Mouse (Mus musculus) intestine, embryonic 15.5 days (tissue): ENCODE measurements at regions not wholly inside any gene's neighbourhood (a gene's known extent, or its start where the extent isn't known, plus 50 kb on each side); places are given as distances from the start of the nearest gene placed in this dataset.
A peak's percentile ranks its signal among the peaks of the same experiment; 100 is the strongest.

Experiments used
- ATAC-seq: fragments of 200-750 bp; cut with Nextera tagmentation; 2 replicates; pipeline ENCODE4 v1.8.0; 2017; ENCODE audit warnings: moderate TSS enrichment, moderate library complexity
- H3K27ac ChIP-seq: fragments of 300-500 bp; sonication (generic); 2 replicates; pipeline ENCODE4 v1.5.1; 2015; ENCODE audit warnings: mild to moderate bottlenecking, inconsistent platforms
- H3K27me3 ChIP-seq: fragments of 300-500 bp; sonication (generic); replicated peaks from 2 replicates; pipeline ENCODE4 v1.6.1; 2015; ENCODE audit warnings: inconsistent platforms
- H3K36me3 ChIP-seq: fragments of 300-500 bp; sonication (generic); 2 replicates; pipeline ENCODE4 v1.6.1; 2015; ENCODE audit warnings: inconsistent platforms
- H3K4me1 ChIP-seq: fragments of 300-500 bp; sonication (generic); replicated peaks from 2 replicates; pipeline ENCODE4 v1.6.1; 2015; ENCODE audit warnings: inconsistent platforms
- H3K4me2 ChIP-seq: fragments of 300-500 bp; sonication (generic); replicated peaks from 2 replicates; pipeline ENCODE4 v1.6.1; 2015; ENCODE audit warnings: mild to moderate bottlenecking, inconsistent platforms
- H3K4me3 ChIP-seq: fragments of 300-500 bp; sonication (generic); replicated peaks from 2 replicates; pipeline ENCODE4 v1.5.1; 2015; ENCODE audit warnings: inconsistent platforms
- H3K9ac ChIP-seq: fragments of 300-500 bp; sonication (generic); 2 replicates; pipeline ENCODE4 v1.6.1; 2015; ENCODE audit warnings: inconsistent platforms
- H3K9me3 ChIP-seq: fragments of 300-500 bp; sonication (generic); 2 replicates; pipeline ENCODE4 v1.6.1; 2016; ENCODE audit warnings: inconsistent platforms
- WGBS: fragments of 180-500 bp; shearing (Covaris S2); methylation state at CpG from one replicate; pipeline ENCODE4 v1.1.7; 2015; 5-methylcytosine and 5-hydroxymethylcytosine counted together

GRCm38 (mm10) chr2:57424879-57425278, 187.4 kb downstream of the Gpd2 start:
- Histone ChIP-seq H3K27me3 (no peaks in the 10 kb centered on the region), H3K4me2 (no peak overlapping the region), H3K4me1 (no peaks in the 10 kb centered on the region), H3K9me3 (no peaks in the 10 kb centered on the region), H3K27ac (no peak overlapping the region), H3K9ac (no peak overlapping the region), H3K4me3 (no peak overlapping the region), H3K36me3 (no peaks in the 10 kb centered on the region)
- WGBS = 88% methylated on average over 8 of the region's 8 CpGs
- ATAC-seq = no peak

GRCm38 (mm10) chr2:57425439-57425838, 188.0 kb downstream of the Gpd2 start:
- Histone ChIP-seq H3K4me2 (no peak overlapping the region), H3K36me3 (no peaks in the 10 kb centered on the region), H3K9me3 (no peaks in the 10 kb centered on the region), H3K27ac (no peak overlapping the region), H3K27me3 (no peaks in the 10 kb centered on the region), H3K4me1 (no peaks in the 10 kb centered on the region), H3K4me3 (no peak overlapping the region), H3K9ac (no peak overlapping the region)
- 95% methylated on average over 5 of the region's 5 CpGs for WGBS
- no peak for ATAC-seq

- H3K27me3 ChIP-seq = no peaks in the 10 kb centered on the region
- H3K4me2 ChIP-seq = no peak overlapping the region
- 92% methylated on average over 6 of the region's 6 CpGs for WGBS
- no peaks in the 10 kb centered on the region for H3K36me3 ChIP-seq
- no peak for ATAC-seq
- no peak overlapping the region for H3K9ac ChIP-seq
- no peak overlapping the region for H3K4me3 ChIP-seq
- no peaks in the 10 kb centered on the region for H3K9me3 ChIP-seq
- no peak overlapping the region for H3K27ac ChIP-seq
- 0 out of 2 replicates have a peak, but pooled peaks cover 3% of the 10 kb centered on the region for H3K4me1 ChIP-seq
Measured at GRCm38 (mm10) chr2:57450996-57451770, 213.7 kb downstream of the Gpd2 start.

DNA sequence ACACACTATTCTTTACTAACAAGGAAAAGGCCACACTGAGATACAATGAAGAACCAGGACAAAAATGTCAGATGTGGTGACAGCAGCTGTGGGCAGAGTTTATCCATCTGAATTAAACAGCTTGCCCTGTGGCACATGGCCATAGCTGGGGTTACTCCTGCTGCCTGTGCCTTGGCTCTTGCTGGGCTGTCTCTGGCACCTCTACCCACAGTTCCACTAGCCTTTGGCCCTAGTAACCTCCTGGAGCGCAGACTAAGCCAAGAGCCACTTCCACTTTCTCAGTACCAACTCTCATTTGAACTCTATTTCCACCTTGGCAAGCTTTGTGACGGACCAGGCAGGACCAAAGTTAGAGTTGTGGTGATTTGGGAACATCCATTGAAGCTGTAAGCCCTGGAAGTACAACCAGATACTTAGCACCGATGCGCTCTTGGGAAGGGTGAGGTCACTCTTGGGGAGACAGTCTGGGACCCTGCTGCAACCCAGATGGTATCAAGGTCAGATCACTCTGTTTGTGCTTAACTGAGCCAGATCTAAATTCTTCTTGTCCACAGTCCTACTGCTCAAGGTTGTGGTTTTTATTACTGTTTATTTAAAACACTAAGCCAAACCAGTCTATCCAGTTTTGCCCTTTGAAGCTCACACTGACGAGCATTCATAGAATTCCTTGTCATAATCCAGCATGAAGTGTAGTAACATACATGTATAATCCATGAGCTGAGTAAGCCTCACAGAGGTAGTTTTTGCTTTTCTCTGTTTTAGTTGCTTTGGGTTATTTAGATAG, 216.7 kb downstream of the Gpd2 start:
- 54% methylated on average over 5 of the region's 5 CpGs for WGBS
- peak; percentile 95 for ATAC-seq
- Histone ChIP-seq H3K36me3 (no peaks in the 10 kb centered on the region), H3K27me3 (no peaks in the 10 kb centered on the region), H3K27ac (no peak overlapping the region), H3K4me3 (no peak overlapping the region), H3K4me1 (0 out of 2 replicates have a peak, but pooled peaks cover 3% of the 10 kb centered on the region), H3K4me2 (no peak overlapping the region), H3K9me3 (no peaks in the 10 kb centered on the region), H3K9ac (no peak overlapping the region)

DNA sequence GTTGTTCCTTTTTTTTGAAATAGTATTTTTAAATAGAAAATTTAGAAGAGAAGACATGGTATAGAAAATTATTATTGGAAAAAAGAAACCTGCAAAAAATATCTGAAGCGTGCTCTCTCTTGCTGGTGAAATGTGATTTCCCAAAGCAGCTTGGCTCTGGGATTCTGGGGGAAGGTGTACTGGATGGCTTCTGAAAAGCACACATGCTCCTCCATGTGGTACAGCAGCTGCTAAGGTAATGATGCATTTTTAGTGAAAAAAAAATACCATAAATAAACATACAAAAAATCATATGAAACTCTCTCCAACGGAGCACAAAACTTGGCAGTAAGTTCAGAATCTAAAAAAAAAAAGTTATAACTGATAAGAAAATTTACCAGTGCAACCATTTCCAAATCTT, 222.5 kb downstream of the Gpd2 start:
- Histone ChIP-seq H3K4me1 (no peaks in the 10 kb centered on the region), H3K27me3 (no peaks in the 10 kb centered on the region), H3K4me3 (no peak overlapping the region), H3K4me2 (no peak overlapping the region), H3K27ac (no peak overlapping the region), H3K36me3 (no peaks in the 10 kb centered on the region), H3K9ac (no peak overlapping the region), H3K9me3 (no peaks in the 10 kb centered on the region)
- ATAC-seq = no peak
- WGBS = 78% methylated on average over 2 of the region's 2 CpGs

- WGBS = 76% methylated on average over 3 of the region's 3 CpGs
- Histone ChIP-seq H3K27me3 (no peaks in the 10 kb centered on the region), H3K27ac (no peak overlapping the region), H3K9me3 (no peaks in the 10 kb centered on the region), H3K36me3 (no peaks in the 10 kb centered on the region), H3K4me1 (no peaks in the 10 kb centered on the region), H3K4me3 (no peak overlapping the region), H3K4me2 (no peak overlapping the region), H3K9ac (no peak overlapping the region)
- no peak for ATAC-seq
Measured at GRCm38 (mm10) chr2:57473873-57474272, 236.4 kb downstream of the Gpd2 start.

DNA sequence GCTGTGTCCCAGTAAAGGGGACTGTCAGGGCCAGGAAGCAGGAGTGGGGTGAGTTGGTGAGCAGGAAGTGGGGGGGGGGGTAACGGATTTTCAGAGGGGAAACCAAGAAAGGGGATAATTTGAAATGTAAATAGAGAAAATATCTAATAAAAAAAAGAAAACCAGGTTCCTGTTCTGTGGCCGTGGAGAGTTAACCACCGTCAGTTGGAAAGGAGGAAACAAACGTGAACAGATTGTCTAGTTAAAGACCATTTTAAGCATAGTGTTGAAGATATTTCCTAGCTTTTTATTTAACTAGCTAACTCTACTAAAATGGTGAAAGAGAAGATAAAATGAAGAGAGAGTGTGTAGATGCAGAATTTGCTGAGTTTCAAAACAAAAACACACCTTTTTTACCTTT, 254.7 kb downstream of the Gpd2 start:
- Histone ChIP-seq H3K36me3 (no peaks in the 10 kb centered on the region), H3K9me3 (no peaks in the 10 kb centered on the region), H3K4me1 (no peaks in the 10 kb centered on the region), H3K4me2 (no peak overlapping the region), H3K27ac (no peak overlapping the region), H3K9ac (no peak overlapping the region), H3K4me3 (no peak overlapping the region), H3K27me3 (no peaks in the 10 kb centered on the region)
- ATAC-seq = no peak
- 67% methylated on average over 4 of the region's 4 CpGs for WGBS

GRCm38 (mm10) chr2:57492914-57493621, 255.6 kb downstream of the Gpd2 start:
- ATAC-seq = no peak
- H3K36me3 ChIP-seq = no peaks in the 10 kb centered on the region
- WGBS = 77% methylated on average over 6 of the region's 6 CpGs

DNA sequence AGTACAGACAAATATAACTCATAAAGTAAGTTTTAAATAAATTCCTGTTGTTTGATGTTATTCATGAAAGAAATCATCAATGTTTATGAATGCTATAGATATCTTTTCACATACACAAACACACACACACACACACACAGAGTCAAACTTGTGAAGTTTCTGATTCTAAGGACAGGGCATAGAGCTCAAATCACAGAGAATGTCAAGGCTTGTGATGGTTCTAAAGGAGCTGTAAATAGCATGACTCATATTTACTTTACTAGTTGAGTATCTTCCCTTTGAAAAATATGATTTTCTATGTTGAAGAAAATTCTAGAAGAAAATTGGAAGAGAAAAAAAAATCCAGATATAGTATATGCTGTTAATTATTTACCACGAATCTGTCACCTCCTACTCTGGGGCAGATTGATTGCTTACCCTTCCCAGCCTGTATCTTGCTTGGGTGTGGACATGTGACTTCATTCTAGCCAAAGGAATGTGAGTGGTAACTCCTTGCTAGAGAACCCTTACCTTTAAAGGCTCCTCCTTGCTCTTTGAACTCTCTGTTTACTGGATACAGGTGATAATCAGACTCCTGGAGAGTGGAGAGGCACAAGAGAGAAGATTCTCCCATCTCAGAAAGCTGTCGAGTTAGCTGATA, 259.0 kb downstream of the Gpd2 start:
- H3K4me1 ChIP-seq = no peaks in the 10 kb centered on the region
- ATAC-seq = peak; percentile 97
- H3K4me3 ChIP-seq = no peak overlapping the region
- H3K27me3 ChIP-seq = no peaks in the 10 kb centered on the region
- H3K9me3 ChIP-seq = no peaks in the 10 kb centered on the region
- H3K27ac ChIP-seq = no peak overlapping the region
- no peak overlapping the region for H3K9ac ChIP-seq
- H3K36me3 ChIP-seq = no peaks in the 10 kb centered on the region
- WGBS = 42% methylated on average over 2 of the region's 2 CpGs
- H3K4me2 ChIP-seq = no peak overlapping the region

More at GRCm38 (mm10) chr2:57492914-57493621, 255.6 kb downstream of the Gpd2 start:
- Histone ChIP-seq H3K4me2 (no peak overlapping the region), H3K9ac (no peak overlapping the region), H3K9me3 (no peaks in the 10 kb centered on the region), H3K27me3 (no peaks in the 10 kb centered on the region), H3K27ac (no peak overlapping the region), H3K4me3 (no peak overlapping the region), H3K4me1 (no peaks in the 10 kb centered on the region)

- no peak overlapping the region for H3K4me2 ChIP-seq
- ATAC-seq = no peak
- WGBS = 61% methylated on average over 1 of the region's 1 CpGs
Measured at GRCm38 (mm10) chr2:57497933-57498332, 260.5 kb downstream of the Gpd2 start.

GRCm38 (mm10) chr2:57504678-57505077, 267.2 kb downstream of the Gpd2 start:
- H3K4me1 ChIP-seq = no peaks in the 10 kb centered on the region
- WGBS = 66% methylated on average over 2 of the region's 2 CpGs

More at GRCm38 (mm10) chr2:57497933-57498332, 260.5 kb downstream of the Gpd2 start:
- Histone ChIP-seq H3K4me3 (no peak overlapping the region), H3K27ac (no peak overlapping the region), H3K9me3 (no peaks in the 10 kb centered on the region), H3K27me3 (no peaks in the 10 kb centered on the region), H3K4me1 (no peaks in the 10 kb centered on the region), H3K36me3 (no peaks in the 10 kb centered on the region), H3K9ac (no peak overlapping the region)

GRCm38 (mm10) chr2:57522465-57522864, 285.0 kb downstream of the Gpd2 start:
- no peak overlapping the region for H3K9ac ChIP-seq
- no peak overlapping the region for H3K4me2 ChIP-seq
- 78% methylated on average over 3 of the region's 3 CpGs for WGBS

More at GRCm38 (mm10) chr2:57504678-57505077, 267.2 kb downstream of the Gpd2 start:
- Histone ChIP-seq H3K27me3 (no peaks in the 10 kb centered on the region), H3K36me3 (no peaks in the 10 kb centered on the region), H3K4me2 (no peak overlapping the region), H3K27ac (no peak overlapping the region), H3K4me3 (no peak overlapping the region), H3K9ac (no peak overlapping the region), H3K9me3 (no peaks in the 10 kb centered on the region)
- ATAC-seq = no peak

More at GRCm38 (mm10) chr2:57522465-57522864, 285.0 kb downstream of the Gpd2 start:
- Histone ChIP-seq H3K36me3 (no peaks in the 10 kb centered on the region), H3K9me3 (no peaks in the 10 kb centered on the region), H3K27me3 (no peaks in the 10 kb centered on the region), H3K4me1 (no peaks in the 10 kb centered on the region), H3K4me3 (no peak overlapping the region), H3K27ac (no peak overlapping the region)
- no peak for ATAC-seq
